Mouse (Mus musculus) erythroid progenitor cell, adult 5-6 weeks (primary cell): ENCODE results near the gene Pip4k2c. TPM values are rescaled to one million over a fixed set of nuclear protein-coding genes. Genes with fewer than 3 reads are reported as not detected.
"Not testable (repeated sequence)": the region's sequence is repeated elsewhere in the genome, so short reads cannot be mapped to it uniquely, and the experiment has no call there.

ENCODE experiments used
- ATAC-seq: replicated peaks from 2 replicates; pipeline ENCODE4 v1.8.0; 2016; ENCODE audit warnings: moderate number of reproducible peaks, mild to moderate bottlenecking, moderate TSS enrichment, inconsistent platforms; ENCODE audit not compliant: poor library complexity, low FRiP score, severe bottlenecking
- total RNA-seq, 2 experiments: library from RNA; stranded (forward) in 1 of 2; stranded (reverse) in 1 of 2; fragments of 150-400 nt in 1 of 2; fragments of 186-747, 209-891 nt in 1 of 2; gene quantifications; 2 replicates each; pipeline versions ENCODE4 v1.2.3 to v1.2.4; 2015 to 2017; ENCODE audit warnings: low replicate concordance in 2 of 2

Pip4k2c gene
- total RNA-seq, 2 experiments from 2014 or later: 31.4 to 37.8 TPM

DNA sequence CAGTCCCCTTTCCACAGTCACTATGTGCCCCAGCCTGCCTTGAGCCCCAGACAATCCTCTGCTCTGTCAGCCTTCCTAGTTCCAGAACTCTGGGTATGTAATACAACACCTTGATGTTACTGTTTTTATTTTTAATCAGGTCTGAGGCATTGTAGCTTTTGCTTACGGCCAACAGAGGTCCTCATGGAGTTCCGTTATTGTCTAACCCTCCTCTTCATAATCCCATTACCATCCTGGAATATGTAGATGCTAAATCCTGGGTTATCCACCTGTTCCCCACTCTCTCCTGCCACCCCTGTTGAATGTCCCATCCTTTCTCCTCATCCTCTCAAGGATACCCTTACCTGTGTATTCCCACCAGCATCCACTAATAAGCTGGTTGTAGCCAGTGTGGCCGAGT is 35.2 kb downstream of the Pip4k2c start:
- no peak for ATAC-seq

- no peak for ATAC-seq
Observed at GRCm38 (mm10) chr10:127174170-127174569, 37.2 kb downstream of the Pip4k2c start.

GRCm38 (mm10) chr10:127173148-127174065 is 38.0 kb downstream of the Pip4k2c start:
- ATAC-seq: no peak

DNA sequence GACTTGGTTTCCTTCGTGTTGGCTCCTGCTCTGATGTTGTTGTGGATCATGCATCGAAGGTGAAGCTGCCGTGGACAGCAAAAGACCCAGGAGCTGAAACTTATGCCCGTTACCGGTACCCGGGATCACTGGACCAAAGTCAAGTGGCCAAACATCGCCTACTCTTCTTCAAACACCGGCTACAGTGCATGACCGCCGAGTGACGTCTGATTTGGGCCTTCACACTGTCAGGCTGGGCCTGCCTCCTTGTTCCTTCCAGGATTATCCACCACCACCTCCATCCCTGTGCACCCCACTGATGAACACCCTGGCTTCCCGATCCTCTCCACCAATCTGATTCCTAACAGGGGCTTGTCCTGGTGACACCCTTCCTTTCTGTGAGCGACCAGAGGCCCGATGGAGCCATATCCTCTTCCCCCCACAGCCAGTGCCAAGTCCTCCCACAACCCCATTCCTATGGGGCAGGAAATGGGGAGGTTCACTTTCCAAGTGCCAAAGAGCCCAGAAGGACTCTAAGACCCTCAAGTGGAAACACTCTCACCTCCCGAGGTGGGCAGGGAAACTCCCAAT is 39.7 kb downstream of the Pip4k2c start:
- no peak for ATAC-seq

DNA sequence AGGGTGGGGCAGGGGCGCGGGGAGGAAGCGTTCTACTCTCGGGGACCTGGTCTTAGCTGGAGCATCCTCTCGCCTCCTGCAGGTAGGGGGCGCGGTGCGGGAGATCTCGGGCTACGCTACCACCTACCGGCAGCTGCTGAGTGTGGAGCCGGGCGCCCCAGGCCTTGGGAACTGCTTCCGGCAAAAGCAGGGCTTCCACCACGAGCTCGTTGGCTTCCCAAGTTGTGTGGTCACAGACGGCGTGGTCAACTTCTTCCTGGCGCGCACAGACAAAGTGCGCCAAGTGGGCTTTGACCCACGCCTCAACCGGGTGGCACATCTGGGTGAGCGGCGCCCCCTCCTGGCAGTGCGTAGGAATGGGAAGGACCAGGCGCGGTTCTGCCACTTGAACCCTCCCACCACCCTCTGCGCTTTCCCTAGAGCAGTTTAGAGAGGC is 40.5 kb downstream of the Pip4k2c start:
- peak; percentile 87 for ATAC-seq

DNA sequence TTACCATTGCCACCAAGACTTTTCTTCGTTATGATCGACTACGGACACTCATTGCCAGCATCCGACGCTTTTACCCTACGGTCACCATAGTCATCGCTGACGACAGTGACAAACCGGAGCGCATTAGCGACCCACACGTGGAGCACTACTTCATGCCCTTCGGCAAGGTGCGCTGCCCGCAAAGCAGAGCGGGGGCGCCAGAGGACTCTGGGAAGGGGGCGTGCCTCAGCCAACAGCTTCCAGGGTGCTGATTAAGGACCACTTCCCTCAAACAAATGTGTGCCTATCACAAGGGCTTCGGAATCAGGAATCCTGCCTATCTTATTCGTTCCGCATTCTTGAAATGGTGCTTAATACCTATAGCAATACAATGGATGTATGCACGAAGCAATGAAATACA is 41.4 kb downstream of the Pip4k2c start:
- no peak for ATAC-seq

DNA sequence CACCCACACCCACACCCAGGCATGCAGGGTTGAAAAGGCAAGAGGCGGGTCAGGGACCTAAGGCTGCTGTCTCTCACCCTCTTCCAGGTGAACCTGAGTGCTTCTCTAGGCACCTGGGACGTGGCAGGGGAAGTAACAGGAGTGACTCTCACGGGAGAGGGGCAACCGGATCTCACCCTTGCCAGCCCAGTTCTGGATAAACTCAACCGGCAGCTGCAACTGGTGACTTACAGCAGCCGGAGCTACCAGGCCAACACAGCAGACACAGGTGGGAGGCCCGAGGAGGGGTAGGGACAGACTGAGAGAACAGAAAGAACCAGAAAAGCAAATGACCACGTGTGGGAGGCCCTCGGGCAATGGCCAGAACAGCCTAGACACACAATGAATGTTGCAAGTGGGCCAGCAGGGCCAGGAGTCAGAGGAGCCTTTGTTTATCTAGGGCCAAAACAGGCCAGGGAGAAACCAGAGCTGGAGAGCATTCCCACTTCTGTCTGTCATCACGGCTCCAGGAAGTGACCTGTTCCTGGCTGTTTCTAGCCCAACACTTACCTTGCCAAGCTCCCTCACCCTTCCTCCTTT is 43.7 kb downstream of the Pip4k2c start:
- no peak for ATAC-seq

- no peak for ATAC-seq
Observed at GRCm38 (mm10) chr10:127166771-127167613, 44.4 kb downstream of the Pip4k2c start.

DNA sequence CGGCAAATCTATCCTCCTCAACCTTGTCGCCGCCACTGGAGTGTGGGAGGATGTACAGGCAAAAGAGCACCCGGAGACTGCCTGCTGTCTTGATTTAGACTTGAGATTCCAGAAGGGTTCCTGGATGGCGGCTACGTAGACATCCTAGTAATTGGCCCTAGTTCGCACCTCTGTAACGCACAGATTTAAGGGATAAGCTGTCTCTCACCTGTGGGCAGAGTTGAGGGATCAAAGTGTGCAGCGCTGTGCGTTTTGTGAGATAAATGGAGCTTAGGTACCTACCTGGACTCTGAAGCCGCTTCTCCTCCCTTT is 45.0 kb downstream of the Pip4k2c start:
- no peak for ATAC-seq

DNA sequence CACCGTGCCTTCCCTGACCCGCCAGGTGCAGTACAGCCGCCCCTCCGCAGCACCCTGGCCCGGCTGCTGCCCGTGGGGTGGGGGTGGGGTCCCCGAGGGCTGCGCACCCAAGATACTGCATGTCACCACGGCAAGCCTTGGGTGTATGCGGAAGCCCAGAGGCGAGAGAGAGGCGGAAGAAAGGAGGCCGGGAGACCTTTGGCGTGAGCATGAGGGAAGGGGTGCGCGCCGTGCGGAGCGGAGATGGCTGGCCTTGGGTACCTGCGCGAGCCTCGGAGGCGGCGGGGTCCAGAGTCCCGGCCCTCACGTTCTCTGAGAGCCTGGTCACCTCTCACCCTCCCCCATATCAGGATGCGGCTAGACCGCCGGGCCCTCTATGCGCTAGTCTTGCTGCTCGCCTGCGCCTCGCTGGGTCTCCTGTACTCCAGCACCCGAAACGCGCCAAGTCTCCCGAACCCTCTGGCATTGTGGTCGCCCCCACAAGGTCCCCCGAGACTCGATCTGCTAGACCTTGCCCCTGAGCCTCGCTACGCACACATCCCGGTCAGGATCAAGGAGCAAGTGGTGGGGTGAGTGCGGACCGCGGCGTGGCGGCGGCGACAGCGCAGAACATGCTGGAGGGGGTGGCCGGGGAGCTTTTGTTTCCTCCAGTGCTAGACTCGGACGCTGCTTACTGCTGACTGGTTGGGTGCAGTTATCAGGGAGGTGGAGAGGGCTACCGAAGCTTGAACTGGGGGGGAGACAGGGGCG is 45.6 kb downstream of the Pip4k2c start:
- ATAC-seq: 0 out of 2 replicates have a peak, but pooled peaks have one; percentile 7

GRCm38 (mm10) chr10:127165354-127165653 is 46.1 kb downstream of the Pip4k2c start:
- 0 out of 2 replicates have a peak, but pooled peaks have one; percentile 2 for ATAC-seq

GRCm38 (mm10) chr10:127164631-127165353 is 46.6 kb downstream of the Pip4k2c start, which contains the start of gene B4galnt1:
Gene B4galnt1 (plus strand): TSS chr10:127165225.
- peak; percentile 92 for ATAC-seq

- no peak for ATAC-seq
Observed at GRCm38 (mm10) chr10:127164190-127164589, 47.2 kb downstream of the Pip4k2c start.

- not testable (repeated sequence) for ATAC-seq
Observed at GRCm38 (mm10) chr10:127162771-127163261, 48.6 kb downstream of the Pip4k2c start.

DNA sequence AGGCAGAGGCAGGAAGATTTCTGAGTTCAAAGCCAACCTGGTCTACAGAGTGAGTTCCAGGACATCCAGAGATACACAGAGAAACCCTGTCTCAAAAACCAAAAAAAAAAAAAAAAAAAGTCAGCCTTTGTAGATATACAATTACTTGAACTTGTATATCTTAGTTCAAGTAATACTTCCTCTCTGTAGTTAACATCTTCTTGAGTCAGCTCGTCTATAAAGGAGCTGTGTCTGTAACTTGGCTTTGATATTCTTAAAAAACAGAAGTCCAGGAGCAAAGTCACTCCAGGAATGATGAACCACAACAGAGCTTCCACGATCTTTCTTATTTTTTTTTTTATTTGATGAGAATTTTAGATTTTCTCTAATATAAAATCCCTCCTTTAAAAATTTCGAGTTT is 50.7 kb downstream of the Pip4k2c start:
- ATAC-seq: no peak

GRCm38 (mm10) chr10:127160081-127160480 is 51.3 kb downstream of the Pip4k2c start:
- no peak for ATAC-seq

GRCm38 (mm10) chr10:127158471-127158870 is 52.9 kb downstream of the Pip4k2c start:
- no peak for ATAC-seq

GRCm38 (mm10) chr10:127156511-127156910 is 54.9 kb downstream of the Pip4k2c start:
- ATAC-seq: no peak

- no peak for ATAC-seq
Observed at GRCm38 (mm10) chr10:127156089-127156488, 55.3 kb downstream of the Pip4k2c start.
